Mouse (Mus musculus) lung, embryonic 14.5 days (tissue): Measurements from ENCODE around the gene Gm14434. TPM values are rescaled to one million over a fixed set of nuclear protein-coding genes. Genes with fewer than 3 reads are reported as not detected.
"Not testable (repeated sequence)": the region's sequence is repeated elsewhere in the genome, so short reads cannot be mapped to it uniquely, and the experiment has no call there.

ENCODE experiments used
- ATAC-seq: fragments of 200-750 bp; cut with Nextera tagmentation; 2 replicates; pipeline ENCODE4 v1.8.0; 2017; ENCODE audit warnings: mild to moderate bottlenecking, moderate TSS enrichment, moderate library complexity; ENCODE audit not compliant: insufficient read depth
- DNase-seq: peaks from one replicate; pipeline ENCODE4 v3.0.0-alpha.2; 2015
- H3K27ac ChIP-seq: fragments of 300-500 bp; sonication (generic); 2 replicates; pipeline ENCODE4 v1.5.1; 2014; ENCODE audit warnings: low read depth, mild to moderate bottlenecking, moderate library complexity
- H3K27me3 ChIP-seq: fragments of 300-500 bp; sonication (generic); 2 replicates; pipeline ENCODE4 v1.6.1; 2014; ENCODE audit warnings: low read length, control low read depth; ENCODE audit not compliant: insufficient read depth
- H3K36me3 ChIP-seq: fragments of 300-500 bp; sonication (generic); 2 replicates; pipeline ENCODE4 v1.6.1; 2014; ENCODE audit warnings: control low read depth; ENCODE audit not compliant: insufficient read depth
- H3K4me1 ChIP-seq: fragments of 300-500 bp; sonication (generic); 2 replicates; pipeline ENCODE4 v1.6.1; 2014; ENCODE audit warnings: antibody characterized with exemption, control low read depth; ENCODE audit not compliant: insufficient read depth
- H3K4me2 ChIP-seq: fragments of 300-500 bp; sonication (generic); 2 replicates; pipeline ENCODE4 v1.6.1; 2014; ENCODE audit warnings: mild to moderate bottlenecking
- H3K4me3 ChIP-seq: fragments of 300-500 bp; sonication (generic); 2 replicates; pipeline ENCODE4 v1.5.1; 2014; ENCODE audit warnings: low read depth, low read length
- H3K9ac ChIP-seq: fragments of 300-500 bp; sonication (generic); 2 replicates; pipeline ENCODE4 v1.6.1; 2014
- H3K9me3 ChIP-seq: fragments of 300-500 bp; sonication (generic); 2 replicates; pipeline ENCODE4 v1.6.1; 2016; ENCODE audit warnings: low read depth, low read length, control low read depth
- WGBS: fragments of 180-500 bp; shearing (Covaris S2); extraction: QIAGEN DNeasy Blood & Tissue Kit; methylation state at CpG from one replicate; pipeline ENCODE4 v1.1.7; 2014; 5-methylcytosine and 5-hydroxymethylcytosine counted together
- polyA plus RNA-seq: library from polyadenylated mRNA; unstranded; fragments of >200 nt; fragmentation: Nextera tagmentation; extraction: Ambion mirVana; gene quantifications from 2 replicates; pipeline ENCODE4 v1.2.1, GENCODE M21; 2014

Gene Gm14434
- 9.0 TPM in 1 of 2 replicates, not detected in the other for polyA plus RNA-seq

- not testable (repeated sequence) for H3K9ac ChIP-seq, DNase-seq, H3K36me3 ChIP-seq, H3K27me3 ChIP-seq, H3K4me2 ChIP-seq, ATAC-seq, H3K4me1 ChIP-seq, H3K4me3 ChIP-seq, H3K9me3 ChIP-seq, H3K27ac ChIP-seq
- WGBS, result no CpG with 5 or more reads among the region's 4 CpGs
Observed at GRCm38 (mm10) chr2:176486683-176487082, at the start of gene Gm14434. Gene Gm14434, minus strand, starts transcription at chr2:176486783.

GRCm38 (mm10) chr2:176520756-176521155, 34.2 kb upstream of the Gm14434 start, which contains the start of gene Zfp967:
Gene Zfp967, plus strand, starts transcription at chr2:176521056.
- H3K9me3 ChIP-seq, H3K4me1 ChIP-seq, H3K27ac ChIP-seq, H3K9ac ChIP-seq, ATAC-seq, DNase-seq, H3K27me3 ChIP-seq, H3K4me2 ChIP-seq, H3K4me3 ChIP-seq, H3K36me3 ChIP-seq: not testable (repeated sequence)
- WGBS, result no CpG with 5 or more reads among the region's 9 CpGs

GRCm38 (mm10) chr2:176423294-176423693, 63.3 kb downstream of the Gm14434 start, which contains the start of gene Gm14435:
Gene Gm14435, plus strand, starts transcription at chr2:176423594.
- WGBS, result no CpG with 5 or more reads among the region's 6 CpGs
- H3K9me3 ChIP-seq, H3K4me2 ChIP-seq, H3K4me3 ChIP-seq, H3K27ac ChIP-seq, H3K36me3 ChIP-seq, ATAC-seq, H3K9ac ChIP-seq, H3K27me3 ChIP-seq, H3K4me1 ChIP-seq, DNase-seq: not testable (repeated sequence)

Other genes starting within 250 kb of the Gm14434 start
- not detected in 2 replicates for gene Gm11009, start 167.3 kb downstream of the Gm14434 start, polyA plus RNA-seq
- 17.1 and 17.3 TPM in 2 replicates for gene Gm14435, start 63.2 kb downstream of the Gm14434 start, polyA plus RNA-seq
- not detected in 2 replicates for gene Zfp967, start 34.3 kb upstream of the Gm14434 start, polyA plus RNA-seq
- gene Gm14308, start 149.6 kb upstream of the Gm14434 start, polyA plus RNA-seq, result 21.7 and 22.7 TPM in 2 replicates
- gene Zfp973, start 183.7 kb upstream of the Gm14434 start, polyA plus RNA-seq, result 11.0 and 13.7 TPM in 2 replicates
- gene Gm14305, start 221.5 kb upstream of the Gm14434 start, polyA plus RNA-seq, result 35.5 and 38.0 TPM in 2 replicates